Mouse (Mus musculus) heart, embryonic 14.5 days (tissue): ENCODE data around the gene Serpine1. TPM values are rescaled to one million over a fixed set of nuclear protein-coding genes. Genes with fewer than 3 reads are reported as not detected.

Experiments used
- ATAC-seq: fragments of 200-750 bp; cut with Nextera tagmentation; 2 replicates; pipeline ENCODE4 v1.8.0; 2017; ENCODE audit warnings: low read depth, moderate TSS enrichment; ENCODE audit not compliant: insufficient number of reproducible peaks, insufficient read depth, low FRiP score
- H3K27ac ChIP-seq, 2 experiments: fragments of 200-500 bp in 1 of 2; fragments of 300-500 bp in 1 of 2; sonication (generic) in 1 of 2; replicated peaks in 1 of 2; 2 replicates each; pipeline ENCODE4 v1.5.1; 2012 to 2014; ENCODE audit warnings: low read depth in 2 of 2, low read length in 2 of 2, control low read depth in 1 of 2, mild to moderate bottlenecking in 1 of 2, mixed read lengths in 1 of 2; ENCODE audit not compliant: control insufficient read depth in 1 of 2, insufficient read depth in 1 of 2
- H3K27me3 ChIP-seq: fragments of 300-500 bp; sonication (generic); 2 replicates; pipeline ENCODE4 v1.6.1; 2014; ENCODE audit warnings: mild to moderate bottlenecking, low read length, control low read depth; ENCODE audit not compliant: control insufficient read depth, insufficient read depth
- H3K36me3 ChIP-seq: fragments of 300-500 bp; sonication (generic); 2 replicates; pipeline ENCODE4 v1.6.1; 2014; ENCODE audit warnings: mild to moderate bottlenecking, control low read depth, low read length, mixed read lengths; ENCODE audit not compliant: control insufficient read depth, insufficient read depth
- H3K4me1 ChIP-seq, 2 experiments: fragments of 200-500 bp in 1 of 2; fragments of 300-500 bp in 1 of 2; sonication (generic) in 1 of 2; 2 replicates each; pipeline ENCODE4 v1.6.1; 2012 to 2014; ENCODE audit warnings: low read length in 2 of 2, control low read depth in 1 of 2, mixed read lengths in 1 of 2; ENCODE audit not compliant: control insufficient read depth in 2 of 2, insufficient read depth in 2 of 2
- H3K4me2 ChIP-seq: fragments of 300-500 bp; sonication (generic); 2 replicates; pipeline ENCODE4 v1.6.1; 2014; ENCODE audit warnings: mild to moderate bottlenecking, low read length
- H3K4me3 ChIP-seq, 2 experiments: fragments of 200-500 bp in 1 of 2; fragments of 300-500 bp in 1 of 2; sonication (generic) in 1 of 2; 2 replicates each; pipeline ENCODE4 v1.5.1; 2012 to 2014; ENCODE audit warnings: low read length in 2 of 2, mild to moderate bottlenecking in 2 of 2, control low read depth in 1 of 2, low read depth in 1 of 2, moderate library complexity in 1 of 2; ENCODE audit not compliant: control insufficient read depth in 1 of 2, insufficient read depth in 1 of 2
- H3K9ac ChIP-seq: fragments of 300-500 bp; sonication (generic); 2 replicates; pipeline ENCODE4 v1.6.1; 2014; ENCODE audit warnings: mild to moderate bottlenecking, low read length
- H3K9me3 ChIP-seq: fragments of 300-500 bp; sonication (generic); 2 replicates; pipeline ENCODE4 v1.6.1; 2016; ENCODE audit warnings: low read length, control low read depth; ENCODE audit not compliant: control insufficient read depth
- WGBS: fragments of 180-500 bp; shearing (Covaris S2); extraction: QIAGEN DNeasy Blood & Tissue Kit; methylation state at CpG from one replicate; pipeline ENCODE4 v1.1.7; 2014; 5-methylcytosine and 5-hydroxymethylcytosine counted together
- polyA plus RNA-seq: library from polyadenylated mRNA; unstranded; fragments of >200 nt; fragmentation: Nextera tagmentation; extraction: Ambion mirVana; gene quantifications from 2 replicates; pipeline ENCODE4 v1.2.1, GENCODE M21; 2014

Gene Serpine1
- polyA plus RNA-seq, 1 experiment from 2014 or later: 0.93 TPM

DNA sequence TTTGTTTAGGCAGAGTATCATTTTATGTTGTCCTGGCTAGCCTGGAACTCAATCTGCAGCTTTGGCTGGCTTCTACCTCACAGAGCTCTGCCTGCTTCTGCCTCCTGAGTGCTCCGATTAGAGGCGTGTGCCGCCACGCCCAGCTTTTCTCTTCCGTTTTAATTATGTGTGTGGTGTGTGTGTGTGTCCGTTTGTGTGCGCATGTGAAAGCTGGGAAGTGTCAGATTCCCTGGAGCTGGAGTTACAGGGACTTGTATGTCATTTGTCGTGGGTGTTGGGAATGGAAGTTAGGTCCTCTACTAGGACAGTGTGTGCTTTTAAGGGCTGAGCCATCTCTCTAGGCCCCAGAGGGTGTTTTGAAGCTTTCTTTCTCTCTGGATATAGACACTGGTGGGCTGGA lies 1.1 kb upstream of the Serpine1 start:
- Histone ChIP-seq H3K27ac (peak overlapping the region in 1 of 2 experiments; percentile 91; a peak in 3 of 4 replicates), H3K4me3 (no peak overlapping the region), H3K9me3 (no peaks in the 10 kb centered on the region), H3K27me3 (no peaks in the 10 kb centered on the region), H3K4me1 (peaks cover 38 to 49% of the 10 kb centered on the region in 2 experiments), H3K36me3 (no peaks in the 10 kb centered on the region), H3K9ac (no peak overlapping the region), H3K4me2 (no peak overlapping the region)
- ATAC-seq: no peak
- WGBS: 93% methylated on average over 8 of the region's 8 CpGs

DNA sequence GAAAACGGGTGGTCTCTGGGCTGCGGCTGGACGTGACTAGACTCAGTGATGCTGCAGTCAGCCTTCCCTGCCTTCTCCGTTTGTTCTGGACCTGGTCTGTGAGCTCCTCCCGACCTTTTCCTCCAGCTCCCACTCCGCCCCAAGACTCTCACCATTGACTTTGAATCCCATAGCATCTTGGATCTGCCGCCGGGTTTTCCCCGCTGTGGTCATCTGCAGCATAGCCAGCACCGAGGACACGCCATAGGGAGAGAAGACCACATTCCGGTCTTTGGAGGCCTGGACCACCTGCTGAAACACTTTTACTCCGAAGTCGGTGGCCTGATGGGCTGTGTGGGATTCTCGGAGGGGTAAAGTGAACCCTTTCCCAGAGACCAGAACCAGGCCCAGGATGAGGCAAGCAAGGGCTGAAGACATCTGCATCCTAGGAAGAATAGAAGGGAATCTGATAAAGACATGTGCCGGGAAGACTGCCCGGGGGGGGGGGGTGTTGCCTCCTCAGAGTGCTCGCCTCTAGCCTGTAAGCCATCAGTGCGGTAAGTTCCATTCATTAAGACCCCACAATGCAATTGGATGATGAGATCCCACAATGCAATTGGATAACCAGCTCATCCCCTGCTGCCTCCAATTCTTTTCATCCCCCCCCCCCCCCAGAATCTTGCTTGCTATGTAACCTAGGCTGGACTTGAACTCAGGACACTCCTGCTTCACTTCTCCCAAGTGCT lies 1.0 kb downstream of the Serpine1 start:
- H3K9me3 ChIP-seq: no peaks in the 10 kb centered on the region
- H3K36me3 ChIP-seq: 0 out of 2 replicates have a peak, but pooled peaks cover 6% of the 10 kb centered on the region
- no peak for ATAC-seq
- H3K4me1 ChIP-seq: peaks cover 24 to 31% of the 10 kb centered on the region in 2 experiments
- peak overlapping the region in 1 of 2 experiments; percentile 30; a peak in 1 of 4 replicates for H3K4me3 ChIP-seq
- 78% methylated on average over 19 of the region's 19 CpGs for WGBS
- H3K4me2 ChIP-seq: peak overlapping the region; percentile 65
- no peak overlapping the region for H3K27ac ChIP-seq
- H3K27me3 ChIP-seq: no peaks in the 10 kb centered on the region
- no peak overlapping the region for H3K9ac ChIP-seq

DNA sequence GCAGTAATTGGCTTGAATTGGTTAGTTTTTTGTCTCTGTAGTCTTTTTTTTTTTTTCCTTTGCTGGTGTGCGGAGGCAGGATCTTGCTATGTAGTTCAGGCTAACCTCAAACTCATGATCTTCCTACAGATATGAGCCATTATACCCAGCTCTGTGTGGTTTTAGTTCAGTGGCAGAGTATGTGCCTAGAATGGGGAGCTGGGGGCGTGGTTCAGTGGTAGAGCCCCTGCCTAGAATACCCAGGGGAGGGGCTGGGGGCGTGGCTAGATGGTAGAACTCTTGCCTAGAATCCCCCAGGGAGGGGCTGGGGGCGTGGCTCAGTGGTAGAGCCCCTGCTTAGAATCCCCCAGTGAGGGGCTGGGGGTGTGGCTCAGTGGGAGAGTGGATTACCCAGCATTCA lies 3.4 kb downstream of the Serpine1 start:
- H3K4me2 ChIP-seq: no peak overlapping the region
- H3K4me1 ChIP-seq: peaks cover 9 to 14% of the 10 kb centered on the region in 2 experiments
- no peak overlapping the region for H3K9ac ChIP-seq
- peaks cover 6% of the 10 kb centered on the region; the same call in 1 of the 2 replicates for H3K36me3 ChIP-seq
- H3K27ac ChIP-seq: no peak overlapping the region
- H3K27me3 ChIP-seq: no peaks in the 10 kb centered on the region
- ATAC-seq: no peak
- WGBS: 80% methylated on average over 4 of the region's 4 CpGs
- H3K9me3 ChIP-seq: no peaks in the 10 kb centered on the region
- H3K4me3 ChIP-seq: no peak overlapping the region

DNA sequence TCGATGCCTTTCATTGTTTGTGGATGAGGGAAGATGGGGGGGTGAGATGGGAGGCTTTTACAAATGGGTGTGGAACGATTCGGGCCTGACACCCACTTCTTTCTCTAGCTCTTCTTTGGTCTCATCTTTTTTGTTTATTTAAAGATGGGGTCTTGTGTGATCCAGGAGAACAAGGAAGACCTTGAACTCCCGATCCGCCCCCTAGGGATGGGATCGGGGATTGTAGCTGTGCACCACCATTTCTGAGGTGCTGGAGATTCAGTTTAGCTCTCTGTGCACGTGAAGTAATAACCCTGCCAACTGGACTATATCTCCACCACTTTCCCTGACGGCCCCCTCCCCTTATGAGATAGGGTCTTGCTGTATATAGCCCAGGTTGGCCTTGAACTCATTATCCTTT lies 6.1 kb downstream of the Serpine1 start:
- Histone ChIP-seq H3K36me3 (peaks cover 11% of the 10 kb centered on the region), H3K9ac (no peak overlapping the region), H3K4me2 (no peak overlapping the region), H3K4me1 (peaks cover 0 to 3% of the 10 kb centered on the region in 2 experiments; a peak in 2 of 4 replicates), H3K27ac (no peak overlapping the region), H3K27me3 (no peaks in the 10 kb centered on the region), H3K4me3 (no peak overlapping the region), H3K9me3 (no peaks in the 10 kb centered on the region)
- no peak for ATAC-seq
- WGBS: 65% methylated on average over 8 of the region's 8 CpGs

DNA sequence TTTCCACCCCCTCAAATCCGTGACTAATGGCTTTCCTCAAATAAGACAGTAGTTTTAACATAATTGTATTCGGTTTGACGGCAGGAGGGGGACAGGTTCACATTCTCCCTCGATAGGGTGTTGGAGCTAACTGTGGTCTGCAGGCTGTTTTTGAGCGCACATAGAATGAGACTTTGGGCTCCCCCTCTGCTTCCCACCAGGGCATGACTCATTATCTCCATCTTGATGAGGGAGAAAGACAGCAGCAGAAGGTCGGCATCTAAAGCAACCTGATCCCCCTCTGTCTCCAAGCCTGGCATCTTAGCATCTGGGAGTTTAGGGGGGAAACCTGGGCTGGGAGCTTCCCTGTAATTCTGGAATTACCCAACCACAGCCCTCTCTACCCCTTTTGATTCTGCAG lies 6.6 kb downstream of the Serpine1 start:
- Histone ChIP-seq H3K27me3 (no peaks in the 10 kb centered on the region), H3K9me3 (no peaks in the 10 kb centered on the region), H3K27ac (no peak overlapping the region), H3K4me1 (peaks cover 0 to 3% of the 10 kb centered on the region in 2 experiments; a peak in 2 of 4 replicates), H3K4me2 (no peak overlapping the region), H3K36me3 (peaks cover 11% of the 10 kb centered on the region), H3K9ac (no peak overlapping the region), H3K4me3 (no peak overlapping the region)
- no peak for ATAC-seq
- WGBS: 60% methylated on average over 6 of the region's 6 CpGs

DNA sequence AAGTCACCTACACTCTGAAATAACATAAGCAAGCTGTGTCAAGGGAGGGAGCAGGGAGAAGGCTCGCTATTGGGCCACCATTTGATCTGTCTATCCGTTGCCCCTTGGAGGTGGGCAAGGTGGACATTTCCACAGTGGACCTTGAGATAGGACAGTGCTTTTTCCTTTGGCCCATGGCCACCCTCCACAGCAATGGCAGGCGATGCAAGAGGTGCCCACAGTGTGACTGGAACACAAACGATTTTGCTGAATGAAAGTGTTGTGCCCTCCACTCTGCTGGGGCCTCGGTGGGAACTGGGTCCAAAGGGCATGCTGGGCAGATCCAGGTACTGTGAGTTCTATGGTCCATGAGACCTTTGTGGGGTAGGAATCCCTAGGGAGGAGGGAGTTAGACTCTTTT lies 9.5 kb downstream of the Serpine1 start:
- H3K36me3 ChIP-seq: peaks cover 11% of the 10 kb centered on the region
- H3K4me3 ChIP-seq: no peak overlapping the region
- no peaks in the 10 kb centered on the region for H3K9me3 ChIP-seq
- no peak overlapping the region for H3K27ac ChIP-seq
- 91% methylated on average over 5 of the region's 5 CpGs for WGBS
- H3K27me3 ChIP-seq: no peaks in the 10 kb centered on the region
- H3K4me2 ChIP-seq: no peak overlapping the region
- H3K4me1 ChIP-seq: peaks cover 0 to 3% of the 10 kb centered on the region in 2 experiments; a peak in 2 of 4 replicates
- no peak for ATAC-seq
- no peak overlapping the region for H3K9ac ChIP-seq

DNA sequence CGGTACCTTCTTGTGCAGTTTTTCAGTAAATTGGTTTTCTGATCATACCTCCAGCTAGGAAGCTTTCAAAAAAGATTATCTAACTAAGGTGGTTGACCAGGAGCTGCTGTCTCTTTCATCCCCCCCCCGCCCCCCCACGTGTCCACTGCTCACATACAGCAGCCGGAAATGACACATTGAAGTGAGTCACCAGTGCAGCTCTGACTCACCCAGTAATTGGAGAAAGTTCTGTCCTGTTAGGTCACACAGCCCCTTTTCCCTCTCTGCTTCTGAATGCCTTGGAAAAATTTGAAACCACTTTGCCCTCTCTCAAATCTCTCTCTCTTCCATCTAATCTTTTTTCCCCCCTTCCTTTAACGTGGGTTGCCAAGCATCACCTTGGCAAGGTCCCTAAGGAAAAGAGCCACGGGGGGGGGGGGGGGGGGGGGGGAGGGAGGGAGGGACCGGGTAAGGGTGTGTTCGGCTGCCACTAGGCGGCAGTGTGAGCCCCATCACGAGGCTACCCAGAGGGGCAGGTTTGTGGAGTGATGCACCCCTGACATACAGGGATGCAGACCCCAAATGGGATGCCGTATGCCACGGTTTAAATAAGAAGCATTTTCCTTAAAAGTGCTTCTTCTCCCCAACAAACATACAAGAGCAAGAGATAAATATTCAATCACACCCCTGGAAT lies 10.1 kb downstream of the Serpine1 start:
- ATAC-seq: no peak
- Histone ChIP-seq H3K36me3 (peaks cover 7% of the 10 kb centered on the region), H3K4me2 (no peak overlapping the region), H3K27me3 (no peaks in the 10 kb centered on the region), H3K4me1 (peaks cover 0 to 3% of the 10 kb centered on the region in 2 experiments; a peak in 2 of 4 replicates), H3K9ac (no peak overlapping the region), H3K9me3 (no peaks in the 10 kb centered on the region), H3K27ac (no peak overlapping the region), H3K4me3 (no peak overlapping the region)
- WGBS: 16% methylated on average over 11 of the region's 12 CpGs
